Mouse (Mus musculus): ENCODE results near the gene Phf3. TPM values are rescaled to one million over a fixed set of nuclear protein-coding genes. Genes with fewer than 3 reads are reported as not detected.
A peak's percentile ranks its signal among the peaks of the same experiment; 100 is the strongest.

The Phf3 gene
- polyA plus RNA-seq, 1 experiment = 52.8 TPM

DNA sequence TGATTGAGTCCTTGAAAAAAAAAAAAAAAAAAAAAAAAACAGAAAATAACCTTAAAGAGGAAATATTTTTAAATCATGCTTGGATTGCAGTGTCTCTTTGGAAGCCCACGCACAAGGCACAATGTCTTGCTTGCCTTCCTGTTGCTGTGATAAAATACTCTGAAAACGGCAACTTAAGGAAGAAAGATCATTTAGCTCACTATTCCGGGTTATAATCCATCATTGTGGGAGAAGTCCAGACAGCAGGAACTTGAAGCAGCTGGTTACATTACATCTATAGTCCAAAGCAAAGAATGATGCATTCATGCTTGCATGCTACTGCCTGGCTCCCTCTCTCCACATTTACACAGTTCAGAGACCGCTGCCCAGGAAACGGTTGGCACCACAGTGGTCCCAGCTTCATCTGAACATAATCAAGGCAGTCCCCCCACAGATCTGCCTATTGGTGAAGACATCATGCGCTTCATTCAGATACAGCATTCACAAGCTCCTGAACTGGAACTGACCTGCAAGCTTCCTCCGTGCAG is 80.3 kb downstream of the Phf3 start:
- Histone ChIP-seq H3K27me3 (ENCODE audit: control insufficient read depth, insufficient read depth, low read length) (no peaks in the 10 kb centered on the region), H3K4me3 (replicated peaks; ENCODE audit: insufficient read depth, low read depth, low read length) (no peak overlapping the region), H3K27ac (ENCODE audit: insufficient read depth, low read length) (no peak overlapping the region), H3K4me1 (ENCODE audit: control insufficient read depth, insufficient read depth, low read length) (no peaks in the 10 kb centered on the region)
- TF ChIP-seq POLR2A (IDR thresholded peaks at IDR 0.05; ENCODE audit: borderline replicate concordance, insufficient read depth, low read length) (no peak), CTCF (IDR thresholded peaks at IDR 0.05; ENCODE audit: borderline replicate concordance, insufficient read depth, low read depth, low read length) (no peak)
- DNase-seq = no peak
- 58% methylated on average over 7 of the region's 7 CpGs for WGBS

DNA sequence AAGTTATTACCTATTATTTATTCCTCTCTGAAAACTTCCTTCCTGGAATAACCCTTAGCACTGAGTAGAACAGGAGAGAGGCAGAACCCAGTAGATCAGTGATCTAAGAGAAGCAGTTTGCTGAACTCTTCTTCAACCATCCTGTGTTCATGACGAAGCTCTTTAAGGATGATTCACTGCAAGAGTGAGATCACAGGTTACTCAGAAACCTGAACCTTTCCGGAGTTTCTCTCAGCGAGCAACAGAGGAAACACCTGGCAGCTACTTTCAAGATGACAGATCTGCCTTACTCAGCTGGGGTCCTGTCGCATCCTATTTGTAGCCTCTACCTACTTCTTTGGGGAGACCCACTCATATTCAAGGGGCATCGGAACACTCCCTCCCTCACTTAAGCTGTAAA is 80.8 kb downstream of the Phf3 start:
- TF ChIP-seq CTCF (IDR thresholded peaks at IDR 0.05; ENCODE audit: borderline replicate concordance, insufficient read depth, low read depth, low read length) (no peak), POLR2A (IDR thresholded peaks at IDR 0.05; ENCODE audit: borderline replicate concordance, insufficient read depth, low read length) (no peak)
- H3K27me3 ChIP-seq (ENCODE audit: control insufficient read depth, insufficient read depth, low read length) = no peaks in the 10 kb centered on the region
- H3K4me1 ChIP-seq (ENCODE audit: control insufficient read depth, insufficient read depth, low read length) = no peaks in the 10 kb centered on the region
- H3K27ac ChIP-seq (ENCODE audit: insufficient read depth, low read length) = no peak overlapping the region
- DNase-seq = no peak
- 68% methylated on average over 5 of the region's 5 CpGs for WGBS
- H3K4me3 ChIP-seq (replicated peaks; ENCODE audit: insufficient read depth, low read depth, low read length) = no peak overlapping the region

- Histone ChIP-seq H3K4me3 (replicated peaks; ENCODE audit: insufficient read depth, low read depth, low read length) (no peak overlapping the region), H3K27me3 (ENCODE audit: control insufficient read depth, insufficient read depth, low read length) (no peaks in the 10 kb centered on the region), H3K4me1 (ENCODE audit: control insufficient read depth, insufficient read depth, low read length) (no peaks in the 10 kb centered on the region), H3K27ac (ENCODE audit: insufficient read depth, low read length) (no peak overlapping the region)
- DNase-seq = no peak
- TF ChIP-seq CTCF (IDR thresholded peaks at IDR 0.05; ENCODE audit: borderline replicate concordance, insufficient read depth, low read depth, low read length) = no peak
- TF ChIP-seq POLR2A (IDR thresholded peaks at IDR 0.05; ENCODE audit: borderline replicate concordance, insufficient read depth, low read length) = no peak
- 26% methylated on average over 1 of the region's 1 CpGs for WGBS
Observed at GRCm38 (mm10) chr1:30790220-30790619, 83.5 kb downstream of the Phf3 start.

DNA sequence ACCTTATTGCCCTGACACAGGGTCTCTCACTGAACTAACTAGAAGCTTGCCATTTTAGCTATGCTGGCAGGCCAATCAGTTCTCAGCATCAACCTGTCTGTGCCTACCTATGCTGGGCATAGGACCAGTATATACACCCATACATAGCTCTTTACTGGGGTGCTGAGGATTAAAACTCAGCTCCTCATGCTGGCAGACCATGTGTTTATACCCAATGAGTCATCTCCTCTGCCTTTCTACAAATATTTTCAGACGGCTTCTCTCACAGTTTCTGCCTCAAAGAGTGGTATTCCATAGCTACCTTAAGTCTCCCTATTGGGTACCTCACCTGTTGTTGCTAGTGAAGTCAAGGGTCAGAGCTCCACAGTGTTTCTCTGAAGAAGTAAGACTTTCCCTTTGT is 84.0 kb downstream of the Phf3 start:
- H3K27me3 ChIP-seq (ENCODE audit: control insufficient read depth, insufficient read depth, low read length) = no peaks in the 10 kb centered on the region
- TF ChIP-seq CTCF (IDR thresholded peaks at IDR 0.05; ENCODE audit: borderline replicate concordance, insufficient read depth, low read depth, low read length) (no peak), POLR2A (IDR thresholded peaks at IDR 0.05; ENCODE audit: borderline replicate concordance, insufficient read depth, low read length) (no peak)
- H3K27ac ChIP-seq (ENCODE audit: insufficient read depth, low read length) = no peak overlapping the region
- H3K4me1 ChIP-seq (ENCODE audit: control insufficient read depth, insufficient read depth, low read length) = no peaks in the 10 kb centered on the region
- no peak overlapping the region for H3K4me3 ChIP-seq (replicated peaks; ENCODE audit: insufficient read depth, low read depth, low read length)
- 17% methylated on average over 1 of the region's 1 CpGs for WGBS
- DNase-seq = no peak

GRCm38 (mm10) chr1:30789001-30789400 is 84.7 kb downstream of the Phf3 start:
- Histone ChIP-seq H3K4me3 (replicated peaks; ENCODE audit: insufficient read depth, low read depth, low read length) (no peak overlapping the region), H3K4me1 (ENCODE audit: control insufficient read depth, insufficient read depth, low read length) (no peaks in the 10 kb centered on the region), H3K27ac (ENCODE audit: insufficient read depth, low read length) (no peak overlapping the region), H3K27me3 (ENCODE audit: control insufficient read depth, insufficient read depth, low read length) (no peaks in the 10 kb centered on the region)
- no peak for TF ChIP-seq CTCF (IDR thresholded peaks at IDR 0.05; ENCODE audit: borderline replicate concordance, insufficient read depth, low read depth, low read length)
- WGBS = 7% methylated on average over 2 of the region's 2 CpGs
- no peak for DNase-seq

DNA sequence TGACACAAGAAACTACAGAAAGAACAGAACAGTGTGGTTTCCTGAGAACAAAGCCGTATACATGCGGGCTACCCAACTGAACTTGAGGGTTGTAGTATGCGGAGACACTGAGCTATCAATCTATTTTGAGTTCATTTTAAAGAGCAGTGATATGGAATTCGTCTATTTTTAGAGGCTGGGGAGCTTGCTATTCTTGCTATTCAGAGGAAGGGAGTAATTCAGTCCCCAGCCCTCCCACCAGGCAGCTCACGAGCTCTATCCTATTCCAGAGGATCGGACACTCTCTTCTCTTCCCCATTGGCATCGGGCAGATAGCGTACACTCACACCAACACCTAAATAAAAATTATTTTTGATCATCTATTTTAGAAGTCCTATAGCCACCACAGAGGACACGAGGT is 87.1 kb downstream of the Phf3 start:
- no peak overlapping the region for H3K27ac ChIP-seq (ENCODE audit: insufficient read depth, low read length)
- no peak for TF ChIP-seq CTCF (IDR thresholded peaks at IDR 0.05; ENCODE audit: borderline replicate concordance, insufficient read depth, low read depth, low read length)
- TF ChIP-seq POLR2A (IDR thresholded peaks at IDR 0.05; ENCODE audit: borderline replicate concordance, insufficient read depth, low read length) = no peak
- DNase-seq = no peak
- no peaks in the 10 kb centered on the region for H3K27me3 ChIP-seq (ENCODE audit: control insufficient read depth, insufficient read depth, low read length)
- no peak overlapping the region for H3K4me3 ChIP-seq (replicated peaks; ENCODE audit: insufficient read depth, low read depth, low read length)
- 89% methylated on average over 9 of the region's 9 CpGs for WGBS
- H3K4me1 ChIP-seq (ENCODE audit: control insufficient read depth, insufficient read depth, low read length) = no peaks in the 10 kb centered on the region

DNA sequence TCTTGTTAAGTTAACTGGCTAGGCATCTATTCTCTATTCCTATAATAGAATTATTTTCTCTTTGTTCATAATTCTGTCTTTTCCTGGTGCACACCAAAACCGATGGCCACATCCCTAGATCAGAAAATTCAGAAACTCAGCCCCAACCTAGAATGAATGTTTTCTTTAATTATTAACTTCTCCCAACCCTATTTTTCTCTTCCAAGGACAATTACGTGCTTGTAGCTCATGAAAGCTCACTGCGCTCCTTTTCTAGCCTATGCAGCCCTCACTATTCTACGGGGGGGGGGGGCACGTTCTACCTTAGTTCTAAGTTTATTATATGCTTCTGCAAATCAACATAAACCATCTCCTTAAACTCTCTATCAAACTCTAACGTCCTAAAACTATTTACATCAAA is 90.0 kb downstream of the Phf3 start:
- Histone ChIP-seq H3K4me3 (replicated peaks; ENCODE audit: insufficient read depth, low read depth, low read length) (no peak overlapping the region), H3K27me3 (ENCODE audit: control insufficient read depth, insufficient read depth, low read length) (no peaks in the 10 kb centered on the region), H3K27ac (ENCODE audit: insufficient read depth, low read length) (no peak overlapping the region), H3K4me1 (ENCODE audit: control insufficient read depth, insufficient read depth, low read length) (no peaks in the 10 kb centered on the region)
- WGBS = 78% methylated on average over 6 of the region's 6 CpGs
- TF ChIP-seq CTCF (IDR thresholded peaks at IDR 0.05; ENCODE audit: borderline replicate concordance, insufficient read depth, low read depth, low read length) (no peak), POLR2A (IDR thresholded peaks at IDR 0.05; ENCODE audit: borderline replicate concordance, insufficient read depth, low read length) (no peak)
- DNase-seq = no peak

GRCm38 (mm10) chr1:30780293-30780692 is 93.4 kb downstream of the Phf3 start:
- no peaks in the 10 kb centered on the region for H3K27me3 ChIP-seq (ENCODE audit: control insufficient read depth, insufficient read depth, low read length)
- TF ChIP-seq CTCF (IDR thresholded peaks at IDR 0.05; ENCODE audit: borderline replicate concordance, insufficient read depth, low read depth, low read length) = 0 out of 2 replicates have a peak, but pooled peaks have one; percentile 8
- no peak for TF ChIP-seq POLR2A (IDR thresholded peaks at IDR 0.05; ENCODE audit: borderline replicate concordance, insufficient read depth, low read length)
- no peak overlapping the region for H3K4me3 ChIP-seq (replicated peaks; ENCODE audit: insufficient read depth, low read depth, low read length)
- H3K4me1 ChIP-seq (ENCODE audit: control insufficient read depth, insufficient read depth, low read length) = no peaks in the 10 kb centered on the region
- 45% methylated on average over 6 of the region's 6 CpGs for WGBS
- DNase-seq = no peak
- no peak overlapping the region for H3K27ac ChIP-seq (ENCODE audit: insufficient read depth, low read length)

All from cerebellum, adult 2 months (tissue).